In the genomic region with DNA sequence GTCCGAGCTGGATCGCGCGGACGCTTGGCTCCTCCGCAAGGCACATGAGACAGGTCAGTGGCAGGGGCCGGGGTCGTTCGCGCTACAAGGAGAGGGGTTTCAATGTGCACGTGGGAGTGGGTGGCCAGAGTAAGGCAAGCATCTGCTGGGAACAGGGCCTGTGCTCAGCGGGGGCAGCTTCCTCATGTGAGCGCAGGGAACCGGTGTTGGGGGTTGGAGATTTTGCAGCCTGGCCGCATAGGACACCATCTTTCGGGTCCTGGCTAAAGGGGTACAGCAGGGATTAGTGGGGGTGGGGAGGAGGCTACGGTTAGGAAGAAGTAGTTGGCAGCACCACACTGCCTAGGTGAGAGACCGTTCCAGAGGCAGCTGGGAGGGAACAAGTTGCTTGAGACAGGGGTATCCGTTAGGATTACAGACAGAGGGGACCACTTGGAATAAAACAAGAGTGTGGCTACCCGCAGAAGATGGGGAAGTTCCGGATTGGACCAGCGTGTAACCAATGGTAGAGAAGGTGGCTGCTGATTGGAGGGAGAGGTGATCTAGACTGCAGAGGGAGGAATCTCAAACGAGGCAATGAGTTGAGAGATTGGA, we compare ENCODE assay signal across 7 mouse cellular contexts. TPM values are rescaled to one million over a fixed set of nuclear protein-coding genes. Genes with fewer than 3 reads are reported as not detected.
DNase-seq lines count a peak whose midpoint lies in the region; ATAC-seq lines count a peak whose summit lies in the region.

No protein-coding gene starts in this region.

- H3K36me3 ChIP-seq in forebrain, embryonic 11.5 days (ENCODE audit: control insufficient read depth, insufficient read depth, low read length) = no peaks in the 10 kb centered on the region
- peaks cover 4% of the 10 kb centered on the region; the same call in 1 of the 2 replicates for H3K36me3 ChIP-seq in hindbrain, embryonic 11.5 days (ENCODE audit: control insufficient read depth, insufficient read depth, low read length)
- no peaks in the 10 kb centered on the region for H3K36me3 ChIP-seq in lung, embryonic 15.5 days

- H3K4me3 ChIP-seq in forebrain, embryonic 11.5 days (ENCODE audit: low read depth, low read length) = peak overlapping the region; percentile 77
- peak overlapping the region; percentile 60 for H3K4me3 ChIP-seq in hindbrain, embryonic 11.5 days (ENCODE audit: low read depth, low read length)
- H3K4me3 ChIP-seq in lung, embryonic 15.5 days = peak overlapping the region; percentile 78

- H3K9me3 ChIP-seq in forebrain, embryonic 11.5 days (ENCODE audit: control insufficient read depth, low read length) = no peaks in the 10 kb centered on the region
- no peaks in the 10 kb centered on the region for H3K9me3 ChIP-seq in hindbrain, embryonic 11.5 days (ENCODE audit: control insufficient read depth, low read length)
- no peaks in the 10 kb centered on the region for H3K9me3 ChIP-seq in lung, embryonic 15.5 days

- peak; percentile 77 for ATAC-seq in forebrain, embryonic 11.5 days (replicated peaks; ENCODE audit: low FRiP score)
- peak; percentile 87 for ATAC-seq in hindbrain, embryonic 11.5 days (ENCODE audit: low FRiP score)
- peak; percentile 55 for ATAC-seq in lung, embryonic 15.5 days (ENCODE audit: borderline replicate concordance, extremely low read depth, low FRiP score, low TSS enrichment)

- H3K9ac ChIP-seq in forebrain, embryonic 11.5 days (ENCODE audit: low read length) = peak overlapping the region; percentile 69
- peak overlapping the region; percentile 48 for H3K9ac ChIP-seq in hindbrain, embryonic 11.5 days (ENCODE audit: low read depth, low read length)
- peak overlapping the region; percentile 66 for H3K9ac ChIP-seq in lung, embryonic 15.5 days

- WGBS in forebrain, embryonic 11.5 days = under 1% methylated on average over 23 of the region's 23 CpGs
- under 1% methylated on average over 20 of the region's 23 CpGs for WGBS in hindbrain, embryonic 11.5 days
- WGBS in lung, embryonic 15.5 days = under 1% methylated on average over 23 of the region's 23 CpGs

- H3K27ac ChIP-seq in forebrain, embryonic 11.5 days (ENCODE audit: low read depth, low read length) = peak overlapping the region; percentile 37; the same call in 1 of the 2 replicates
- peak overlapping the region; percentile 33; the same call in 1 of the 2 replicates for H3K27ac ChIP-seq in hindbrain, embryonic 11.5 days (ENCODE audit: low read depth, low read length)
- 0 out of 2 replicates have a peak overlapping the region, but pooled peaks have one; percentile 15 for H3K27ac ChIP-seq in lung, embryonic 15.5 days

- no peaks in the 10 kb centered on the region for H3K27me3 ChIP-seq in forebrain, embryonic 11.5 days (ENCODE audit: control insufficient read depth, insufficient read depth, low read length)
- H3K27me3 ChIP-seq in hindbrain, embryonic 11.5 days (ENCODE audit: control insufficient read depth, insufficient read depth, low read length) = no peaks in the 10 kb centered on the region
- no peaks in the 10 kb centered on the region for H3K27me3 ChIP-seq in lung, embryonic 15.5 days

- H3K4me1 ChIP-seq in forebrain, embryonic 11.5 days (replicated peaks; ENCODE audit: control insufficient read depth, insufficient read depth, low read length) = peaks cover 5% of the 10 kb centered on the region
- H3K4me1 ChIP-seq in hindbrain, embryonic 11.5 days (replicated peaks; ENCODE audit: control insufficient read depth, insufficient read depth, low read length) = peaks cover 3% of the 10 kb centered on the region; the same call in 1 of the 2 replicates
- peaks cover 9% of the 10 kb centered on the region; the same call in 1 of the 2 replicates for H3K4me1 ChIP-seq in lung, embryonic 15.5 days

- DNase-seq in Muller cell, postnatal 12 days (ENCODE audit: inconsistent ontology term) = peak; percentile 71
- DNase-seq in c-Kit-negative CD71-positive TER-119-positive erythroid progenitor cells, embryonic 14.5 days (ENCODE audit: low read depth, low spot score) = peak; percentile 28
- DNase-seq in forebrain, embryonic 11.5 days (ENCODE audit: low spot score) = peak; percentile 76
- peak; percentile 67 for DNase-seq in hindbrain, embryonic 11.5 days (ENCODE audit: low spot score)
- DNase-seq in layer of hippocampus, adult 9-11 months = peak; percentile 72
- peak; percentile 65 to 75 for DNase-seq in right cerebral cortex, adult 2 months (ENCODE audit: low spot score in 2 of 2)

- peak overlapping the region; percentile 91 for H3K4me2 ChIP-seq in forebrain, embryonic 11.5 days (ENCODE audit: low read depth, low read length, severe bottlenecking)
- peak overlapping the region; percentile 87 for H3K4me2 ChIP-seq in hindbrain, embryonic 11.5 days (replicated peaks; ENCODE audit: low read depth, low read length)
- H3K4me2 ChIP-seq in lung, embryonic 15.5 days = peak overlapping the region; percentile 91

RNA-seq across cellular contexts. Expression of a gene that starts 0.6 kb away (rescaled TPM):
- 48.6 and 52.1 TPM in 2 replicates for polyA plus RNA-seq in forebrain, embryonic 11.5 days (2014; fragmentation: Nextera tagmentation; extraction: Ambion mirVana)
- 51.4 and 56.5 TPM in 2 replicates for polyA plus RNA-seq in hindbrain, embryonic 11.5 days (2014; fragmentation: Nextera tagmentation; extraction: Ambion mirVana)
- 43.2 and 48.5 TPM in 2 replicates for polyA plus RNA-seq in lung, embryonic 15.5 days (2015; fragmentation: Nextera tagmentation; extraction: Ambion mirVana)

RNA-seq across cellular contexts. Expression of a gene that starts 24.3 kb away (rescaled TPM):
- 0.55 and 0.63 TPM in 2 replicates for polyA plus RNA-seq in forebrain, embryonic 11.5 days (2014; fragmentation: Nextera tagmentation; extraction: Ambion mirVana)
- 0.14 and 0.34 TPM in 2 replicates for polyA plus RNA-seq in hindbrain, embryonic 11.5 days (2014; fragmentation: Nextera tagmentation; extraction: Ambion mirVana)
- 0.21 and 0.26 TPM in 2 replicates for polyA plus RNA-seq in lung, embryonic 15.5 days (2015; fragmentation: Nextera tagmentation; extraction: Ambion mirVana)

RNA-seq across cellular contexts. Expression of a gene that starts 52.5 kb away (rescaled TPM):
- polyA plus RNA-seq in forebrain, embryonic 11.5 days (2014; fragmentation: Nextera tagmentation; extraction: Ambion mirVana) = 23.9 and 24.2 TPM in 2 replicates
- polyA plus RNA-seq in hindbrain, embryonic 11.5 days (2014; fragmentation: Nextera tagmentation; extraction: Ambion mirVana) = 15.7 and 20.7 TPM in 2 replicates
- polyA plus RNA-seq in lung, embryonic 15.5 days (2015; fragmentation: Nextera tagmentation; extraction: Ambion mirVana) = 18.0 and 18.4 TPM in 2 replicates

Comparison
In these comparisons a context has a peak if more than half of its experiments do, and no peak if none do; other contexts are left out.
1. Peak in every context shown above with its lines: DNase-seq, ATAC-seq, H3K4me3 ChIP-seq and H3K27ac ChIP-seq.